Mouse (Mus musculus) liver, embryonic 12.5 days (tissue): ENCODE data around the gene Adm2. TPM values are rescaled to one million over a fixed set of nuclear protein-coding genes. Genes with fewer than 3 reads are reported as not detected.

Experiments used
- ATAC-seq: fragments of 200-750 bp; cut with Nextera tagmentation; 2 replicates; pipeline ENCODE4 v1.8.0; 2017; ENCODE audit warnings: moderate number of reproducible peaks, mild to moderate bottlenecking, moderate library complexity
- H3K27ac ChIP-seq: fragments of 300-500 bp; sonication (generic); 2 replicates; pipeline ENCODE4 v1.5.1; 2016; ENCODE audit warnings: mild to moderate bottlenecking
- H3K27me3 ChIP-seq: fragments of 300-500 bp; sonication (generic); replicated peaks from 2 replicates; pipeline ENCODE4 v1.6.1; 2016; ENCODE audit warnings: mild to moderate bottlenecking, moderate library complexity
- H3K36me3 ChIP-seq: fragments of 300-500 bp; sonication (generic); 2 replicates; pipeline ENCODE4 v1.6.1; 2016; ENCODE audit warnings: mild to moderate bottlenecking, moderate library complexity
- H3K4me1 ChIP-seq: fragments of 300-500 bp; sonication (generic); 2 replicates; pipeline ENCODE4 v1.6.1; 2016
- H3K4me2 ChIP-seq: fragments of 300-500 bp; sonication (generic); 2 replicates; pipeline ENCODE4 v1.6.1; 2016; ENCODE audit warnings: mild to moderate bottlenecking, moderate library complexity
- H3K4me3 ChIP-seq: fragments of 300-500 bp; sonication (generic); 2 replicates; pipeline ENCODE4 v1.5.1; 2016; ENCODE audit warnings: mild to moderate bottlenecking, moderate library complexity
- H3K9ac ChIP-seq: fragments of 300-500 bp; sonication (generic); 2 replicates; pipeline ENCODE4 v1.6.1; 2016; ENCODE audit warnings: mild to moderate bottlenecking, moderate library complexity
- H3K9me3 ChIP-seq: fragments of 300-500 bp; sonication (generic); replicated peaks from 2 replicates; pipeline ENCODE4 v1.6.1; 2016; ENCODE audit warnings: mild to moderate bottlenecking, moderate library complexity
- WGBS: fragments of 180-500 bp; shearing (Covaris S2); methylation state at CpG from one replicate; pipeline ENCODE4 v1.1.7; 2016; ENCODE audit not compliant: insufficient replicate concordance; 5-methylcytosine and 5-hydroxymethylcytosine counted together
- polyA plus RNA-seq: library from polyadenylated mRNA; unstranded; fragments of >200 nt; fragmentation: Nextera tagmentation; extraction: Ambion mirVana; gene quantifications from 2 replicates; pipeline ENCODE4 v1.2.1, GENCODE M21; 2016

The Adm2 gene
- polyA plus RNA-seq, 1 experiment from 2014 or later = 3.3 TPM

GRCm38 (mm10) chr15:89341678-89342077, 19.2 kb downstream of the Adm2 start:
- WGBS = 48% methylated on average over 1 of the region's 1 CpGs
- no peak for ATAC-seq

GRCm38 (mm10) chr15:89343325-89343724, 20.8 kb downstream of the Adm2 start:
- no peak overlapping the region for H3K4me3 ChIP-seq
- H3K9me3 ChIP-seq = no peaks in the 10 kb centered on the region
- no peak overlapping the region for H3K27ac ChIP-seq
- 56% methylated on average over 3 of the region's 3 CpGs for WGBS
- no peak for ATAC-seq
- H3K4me2 ChIP-seq = no peak overlapping the region
- no peak overlapping the region for H3K9ac ChIP-seq
- H3K4me1 ChIP-seq = no peaks in the 10 kb centered on the region
- H3K36me3 ChIP-seq = no peaks in the 10 kb centered on the region
- H3K27me3 ChIP-seq = no peaks in the 10 kb centered on the region; the same call in 1 of the 2 replicates

More at GRCm38 (mm10) chr15:89341678-89342077, 19.2 kb downstream of the Adm2 start:
- H3K36me3 ChIP-seq = no peaks in the 10 kb centered on the region
- no peak overlapping the region for H3K4me3 ChIP-seq
- H3K4me1 ChIP-seq = no peaks in the 10 kb centered on the region
- H3K27ac ChIP-seq = no peak overlapping the region
- H3K27me3 ChIP-seq = no peaks in the 10 kb centered on the region; the same call in 1 of the 2 replicates
- no peak overlapping the region for H3K9ac ChIP-seq
- no peak overlapping the region for H3K4me2 ChIP-seq
- H3K9me3 ChIP-seq = no peaks in the 10 kb centered on the region

GRCm38 (mm10) chr15:89350447-89350846, 27.9 kb downstream of the Adm2 start:
- 84% methylated on average over 5 of the region's 5 CpGs for WGBS

GRCm38 (mm10) chr15:89351302-89351701, 28.8 kb downstream of the Adm2 start:
- Histone ChIP-seq H3K9ac (no peak overlapping the region), H3K4me3 (no peak overlapping the region), H3K27ac (no peak overlapping the region), H3K9me3 (no peaks in the 10 kb centered on the region), H3K4me2 (no peak overlapping the region), H3K27me3 (no peaks in the 10 kb centered on the region), H3K36me3 (peaks cover 47% of the 10 kb centered on the region), H3K4me1 (peaks cover 14% of the 10 kb centered on the region)
- no peak for ATAC-seq
- 85% methylated on average over 15 of the region's 15 CpGs for WGBS

More at GRCm38 (mm10) chr15:89350447-89350846, 27.9 kb downstream of the Adm2 start:
- H3K4me3 ChIP-seq = no peak overlapping the region
- H3K9me3 ChIP-seq = no peaks in the 10 kb centered on the region
- H3K27me3 ChIP-seq = no peaks in the 10 kb centered on the region
- H3K9ac ChIP-seq = no peak overlapping the region
- H3K4me2 ChIP-seq = no peak overlapping the region
- peaks cover 14% of the 10 kb centered on the region for H3K4me1 ChIP-seq
- H3K36me3 ChIP-seq = peaks cover 47% of the 10 kb centered on the region
- no peak overlapping the region for H3K27ac ChIP-seq
- no peak for ATAC-seq

GRCm38 (mm10) chr15:89352054-89352453, 29.5 kb downstream of the Adm2 start:
- H3K9me3 ChIP-seq = no peaks in the 10 kb centered on the region
- H3K27ac ChIP-seq = no peak overlapping the region
- H3K36me3 ChIP-seq = peaks cover 47% of the 10 kb centered on the region
- no peak overlapping the region for H3K4me3 ChIP-seq
- no peaks in the 10 kb centered on the region for H3K27me3 ChIP-seq
- ATAC-seq = no peak
- H3K9ac ChIP-seq = no peak overlapping the region
- 93% methylated on average over 14 of the region's 14 CpGs for WGBS
- no peak overlapping the region for H3K4me2 ChIP-seq
- H3K4me1 ChIP-seq = peaks cover 17% of the 10 kb centered on the region

GRCm38 (mm10) chr15:89352795-89353194, 30.3 kb downstream of the Adm2 start:
- Histone ChIP-seq H3K9me3 (no peaks in the 10 kb centered on the region), H3K27ac (no peak overlapping the region), H3K27me3 (no peaks in the 10 kb centered on the region), H3K4me3 (no peak overlapping the region), H3K9ac (no peak overlapping the region), H3K4me1 (peaks cover 24% of the 10 kb centered on the region), H3K4me2 (no peak overlapping the region), H3K36me3 (peaks cover 47% of the 10 kb centered on the region)
- 91% methylated on average over 12 of the region's 12 CpGs for WGBS
- ATAC-seq = no peak

- Histone ChIP-seq H3K4me2 (peak overlapping the region; percentile 92), H3K4me1 (peaks cover 34% of the 10 kb centered on the region), H3K27ac (no peak overlapping the region), H3K9me3 (no peaks in the 10 kb centered on the region), H3K36me3 (peaks cover 56% of the 10 kb centered on the region), H3K27me3 (no peaks in the 10 kb centered on the region), H3K4me3 (peak overlapping the region; percentile 80), H3K9ac (peak overlapping the region; percentile 91)
- WGBS = 93% methylated on average over 16 of the region's 16 CpGs
- ATAC-seq = no peak
Measured at GRCm38 (mm10) chr15:89353837-89354236, 31.3 kb downstream of the Adm2 start.

GRCm38 (mm10) chr15:89354455-89354854, 31.9 kb downstream of the Adm2 start:
- Histone ChIP-seq H3K27ac (peak overlapping the region; percentile 84; the same call in 1 of the 2 replicates), H3K27me3 (no peaks in the 10 kb centered on the region), H3K4me2 (peak overlapping the region; percentile 92), H3K36me3 (peaks cover 60% of the 10 kb centered on the region), H3K4me3 (peak overlapping the region; percentile 80), H3K9ac (peak overlapping the region; percentile 91), H3K4me1 (peaks cover 41% of the 10 kb centered on the region), H3K9me3 (no peaks in the 10 kb centered on the region)
- WGBS = 69% methylated on average over 7 of the region's 7 CpGs
- ATAC-seq = no peak

GRCm38 (mm10) chr15:89355241-89356187, 33.0 kb downstream of the Adm2 start, which contains the start of the genes Lmf2 and Ncaph2:
Lmf2 (minus strand) TSS chr15:89355659.
Ncaph2 (plus strand) TSS chr15:89355719.
- Histone ChIP-seq H3K27ac (peak within 1 kb of the TSS; percentile 86), H3K9ac (peak within 1 kb of the TSS; percentile 91), H3K27me3 (no peaks in the 10 kb centered on the region), H3K36me3 (peaks cover 61% of the 10 kb centered on the region), H3K9me3 (no peaks in the 10 kb centered on the region), H3K4me1 (peaks cover 46% of the 10 kb centered on the region), H3K4me3 (peak within 1 kb of the TSS; percentile 80), H3K4me2 (peak within 1 kb of the TSS; percentile 92)
- WGBS = under 1% methylated on average over 64 of the region's 64 CpGs
- ATAC-seq = peak; percentile 88

GRCm38 (mm10) chr15:89356372-89356771, 33.9 kb downstream of the Adm2 start:
- peak overlapping the region; percentile 91 for H3K9ac ChIP-seq
- peak overlapping the region; percentile 86 for H3K27ac ChIP-seq
- peaks cover 46% of the 10 kb centered on the region for H3K4me1 ChIP-seq
- no peaks in the 10 kb centered on the region for H3K27me3 ChIP-seq
- H3K4me2 ChIP-seq = peak overlapping the region; percentile 92
- ATAC-seq = peak; percentile 63
- H3K9me3 ChIP-seq = no peaks in the 10 kb centered on the region
- peak overlapping the region; percentile 80 for H3K4me3 ChIP-seq
- WGBS = under 1% methylated on average over 15 of the region's 15 CpGs
- H3K36me3 ChIP-seq = peaks cover 61% of the 10 kb centered on the region

GRCm38 (mm10) chr15:89358784-89359183, 36.3 kb downstream of the Adm2 start:
- peaks cover 61% of the 10 kb centered on the region for H3K36me3 ChIP-seq
- no peak for ATAC-seq
- peaks cover 44% of the 10 kb centered on the region for H3K4me1 ChIP-seq
- H3K4me3 ChIP-seq = no peak overlapping the region
- no peak overlapping the region for H3K27ac ChIP-seq
- H3K9me3 ChIP-seq = no peaks in the 10 kb centered on the region
- no peak overlapping the region; the same call in 1 of the 2 replicates for H3K9ac ChIP-seq
- H3K4me2 ChIP-seq = 0 out of 2 replicates have a peak overlapping the region, but pooled peaks have one; percentile 7
- no peaks in the 10 kb centered on the region for H3K27me3 ChIP-seq
- WGBS = 31% methylated on average over 3 of the region's 3 CpGs

- ATAC-seq = no peak
- Histone ChIP-seq H3K4me1 (peaks cover 19% of the 10 kb centered on the region), H3K36me3 (peaks cover 98% of the 10 kb centered on the region), H3K27me3 (no peaks in the 10 kb centered on the region), H3K27ac (no peak overlapping the region), H3K4me2 (no peak overlapping the region), H3K4me3 (no peak overlapping the region), H3K9ac (no peak overlapping the region), H3K9me3 (no peaks in the 10 kb centered on the region)
- 90% methylated on average over 7 of the region's 7 CpGs for WGBS
Measured at GRCm38 (mm10) chr15:89363051-89363450, 40.5 kb downstream of the Adm2 start.
